Mouse (Mus musculus): ENCODE data around the gene Mterf4.

Mterf4 gene

GRCm38 (mm10) chr1:93270516-93271240 is 35.0 kb downstream of the Mterf4 start:
- ATAC-seq (ENCODE audit: insufficient number of reproducible peaks, low FRiP score, low TSS enrichment): no peak

- no peak for ATAC-seq (ENCODE audit: insufficient number of reproducible peaks, low FRiP score, low TSS enrichment)
Measured at GRCm38 (mm10) chr1:93268246-93268645, 37.5 kb downstream of the Mterf4 start.

GRCm38 (mm10) chr1:93267207-93267606 is 38.5 kb downstream of the Mterf4 start:
- ATAC-seq (ENCODE audit: insufficient number of reproducible peaks, low FRiP score, low TSS enrichment): no peak

GRCm38 (mm10) chr1:93257560-93257959 is 48.2 kb downstream of the Mterf4 start:
- no peak for ATAC-seq (ENCODE audit: insufficient number of reproducible peaks, low FRiP score, low TSS enrichment)

GRCm38 (mm10) chr1:93255761-93256160 is 50.0 kb downstream of the Mterf4 start:
- ATAC-seq (ENCODE audit: insufficient number of reproducible peaks, low FRiP score, low TSS enrichment): no peak

- no peak for ATAC-seq (ENCODE audit: insufficient number of reproducible peaks, low FRiP score, low TSS enrichment)
Measured at GRCm38 (mm10) chr1:93252586-93252985, 53.1 kb downstream of the Mterf4 start.

Measured in cerebellum, adult (tissue).